In genomic region chr6:28135001-28135401, GRCm38 (mm10) we compare ENCODE assay signal across 8 mouse cellular contexts. TPM values are rescaled to one million over a fixed set of nuclear protein-coding genes. Genes with fewer than 3 reads are reported as not detected.
DNase-seq lines count a peak whose midpoint lies in the region; ATAC-seq lines count a peak whose summit lies in the region.

Grm8 (minus strand) TSS chr6:28135178.

- H3K4me1 ChIP-seq in kidney, embryonic 15.5 days = peaks cover 28% of the 10 kb centered on the region
- peaks cover 29% of the 10 kb centered on the region for H3K4me1 ChIP-seq in forebrain, embryonic 12.5 days
- H3K4me1 ChIP-seq in hindbrain, embryonic 16.5 days (ENCODE audit: control insufficient read depth, insufficient read depth, low read depth, low read length) = peaks cover 18% of the 10 kb centered on the region
- peaks cover 15% of the 10 kb centered on the region for H3K4me1 ChIP-seq in liver, embryonic 13.5 days (replicated peaks)

- H3K36me3 ChIP-seq in kidney, embryonic 15.5 days = no peaks in the 10 kb centered on the region
- H3K36me3 ChIP-seq in forebrain, embryonic 12.5 days (replicated peaks) = no peaks in the 10 kb centered on the region
- no peaks in the 10 kb centered on the region for H3K36me3 ChIP-seq in hindbrain, embryonic 16.5 days (ENCODE audit: control insufficient read depth, insufficient read depth, low read length)
- H3K36me3 ChIP-seq in liver, embryonic 13.5 days = no peaks in the 10 kb centered on the region

- H3K9me3 ChIP-seq in kidney, embryonic 15.5 days (replicated peaks) = no peaks in the 10 kb centered on the region
- no peaks in the 10 kb centered on the region for H3K9me3 ChIP-seq in forebrain, embryonic 12.5 days
- H3K9me3 ChIP-seq in hindbrain, embryonic 16.5 days (ENCODE audit: control insufficient read depth, low read length) = no peaks in the 10 kb centered on the region
- no peaks in the 10 kb centered on the region for H3K9me3 ChIP-seq in liver, embryonic 13.5 days (replicated peaks)

- H3K4me2 ChIP-seq in kidney, embryonic 15.5 days = peak within 1 kb of the TSS; percentile 100
- peak within 1 kb of the TSS; percentile 97 for H3K4me2 ChIP-seq in forebrain, embryonic 12.5 days
- peak within 1 kb of the TSS; percentile 100 for H3K4me2 ChIP-seq in hindbrain, embryonic 16.5 days (ENCODE audit: low read length)
- peak within 1 kb of the TSS; percentile 75 for H3K4me2 ChIP-seq in liver, embryonic 13.5 days

- no peak for DNase-seq in kidney, postnatal 25 days
- peak; percentile 15 for DNase-seq in adrenal gland, adult 2 months
- DNase-seq in liver, embryonic 13.5 days = no peak
- DNase-seq in retina, postnatal 1 day = peak; percentile 70
- DNase-seq in MN1 (ENCODE audit: low spot score) = no peak

- no peak within 1 kb of the TSS for H3K27ac ChIP-seq in kidney, embryonic 15.5 days
- no peak within 1 kb of the TSS for H3K27ac ChIP-seq in forebrain, embryonic 12.5 days
- H3K27ac ChIP-seq in hindbrain, embryonic 16.5 days (ENCODE audit: low read depth, low read length) = peak within 1 kb of the TSS; percentile 48
- no peak within 1 kb of the TSS for H3K27ac ChIP-seq in liver, embryonic 13.5 days

- H3K9ac ChIP-seq in kidney, embryonic 15.5 days = peak within 1 kb of the TSS; percentile 41
- peak within 1 kb of the TSS; percentile 60 for H3K9ac ChIP-seq in forebrain, embryonic 12.5 days
- H3K9ac ChIP-seq in hindbrain, embryonic 16.5 days (ENCODE audit: low read depth, low read length) = peak within 1 kb of the TSS; percentile 69
- H3K9ac ChIP-seq in liver, embryonic 13.5 days = peak within 1 kb of the TSS; percentile 39; the same call in 1 of the 2 replicates

- WGBS in kidney, embryonic 15.5 days = under 1% methylated on average over 42 of the region's 42 CpGs
- WGBS in forebrain, embryonic 12.5 days = 0% methylated on average over 42 of the region's 42 CpGs
- under 1% methylated on average over 42 of the region's 42 CpGs for WGBS in hindbrain, embryonic 16.5 days
- under 1% methylated on average over 42 of the region's 42 CpGs for WGBS in liver, embryonic 13.5 days (ENCODE audit: insufficient replicate concordance)

- peak; percentile 59 for ATAC-seq in kidney, embryonic 15.5 days (replicated peaks; ENCODE audit: low FRiP score)
- peak; percentile 67 for ATAC-seq in forebrain, embryonic 12.5 days (ENCODE audit: low FRiP score)
- peak; percentile 60 for ATAC-seq in hindbrain, embryonic 16.5 days
- ATAC-seq in liver, embryonic 13.5 days (ENCODE audit: low read depth) = no peak

- peaks cover 65% of the 10 kb centered on the region for H3K27me3 ChIP-seq in kidney, embryonic 15.5 days
- peaks cover 56% of the 10 kb centered on the region for H3K27me3 ChIP-seq in forebrain, embryonic 12.5 days
- H3K27me3 ChIP-seq in hindbrain, embryonic 16.5 days (replicated peaks; ENCODE audit: control insufficient read depth, insufficient read depth, low read length) = peaks cover 3% of the 10 kb centered on the region
- H3K27me3 ChIP-seq in liver, embryonic 13.5 days = peaks cover 78% of the 10 kb centered on the region

- peak within 1 kb of the TSS; percentile 60 for H3K4me3 ChIP-seq in kidney, embryonic 15.5 days (replicated peaks)
- peak within 1 kb of the TSS; percentile 56 for H3K4me3 ChIP-seq in forebrain, embryonic 12.5 days (replicated peaks)
- peak within 1 kb of the TSS; percentile 70 for H3K4me3 ChIP-seq in hindbrain, embryonic 16.5 days (ENCODE audit: low read length)
- peak within 1 kb of the TSS; percentile 53 for H3K4me3 ChIP-seq in liver, embryonic 13.5 days (replicated peaks)

RNA-seq across cellular contexts. Expression of gene Grm8, which starts in this region (rescaled TPM):
- polyA plus RNA-seq in kidney, embryonic 15.5 days (2015; fragmentation: Nextera tagmentation; extraction: Ambion mirVana) = 0.32 and 0.45 TPM in 2 replicates
- total RNA-seq in adrenal gland, adult 2 months (2021) = under 1 TPM; 0.55 to 0.75 TPM
- 0.03 TPM in 1 of 2 replicates, not detected in the other for polyA plus RNA-seq in adrenal gland, adult 2 months (2012; rRNA removed)
- 1.7 and 3.0 TPM in 2 replicates for polyA plus RNA-seq in forebrain, embryonic 12.5 days (2016; fragmentation: Nextera tagmentation; extraction: Ambion mirVana)
- polyA plus RNA-seq in hindbrain, embryonic 16.5 days (2015; fragmentation: Nextera tagmentation; extraction: Ambion mirVana) = 11.5 and 16.1 TPM in 2 replicates
- polyA plus RNA-seq in liver, embryonic 13.5 days (2015; fragmentation: Nextera tagmentation; extraction: Ambion mirVana) = 0.05 TPM in 1 of 2 replicates, not detected in the other

Comparison
In these comparisons a context has a peak if more than half of its experiments do, and no peak if none do; other contexts are left out.
1. Peak in ATAC-seq, H3K4me3 ChIP-seq, H3K9ac ChIP-seq and H3K4me2 ChIP-seq in kidney, embryonic 15.5 days; RNA of the gene not detected or under 1 TPM.
2. Peak in DNase-seq in adrenal gland, adult 2 months; RNA of the gene not detected or under 1 TPM.